20 mouse cellular contexts compared by ENCODE assay signal in the genomic region with DNA sequence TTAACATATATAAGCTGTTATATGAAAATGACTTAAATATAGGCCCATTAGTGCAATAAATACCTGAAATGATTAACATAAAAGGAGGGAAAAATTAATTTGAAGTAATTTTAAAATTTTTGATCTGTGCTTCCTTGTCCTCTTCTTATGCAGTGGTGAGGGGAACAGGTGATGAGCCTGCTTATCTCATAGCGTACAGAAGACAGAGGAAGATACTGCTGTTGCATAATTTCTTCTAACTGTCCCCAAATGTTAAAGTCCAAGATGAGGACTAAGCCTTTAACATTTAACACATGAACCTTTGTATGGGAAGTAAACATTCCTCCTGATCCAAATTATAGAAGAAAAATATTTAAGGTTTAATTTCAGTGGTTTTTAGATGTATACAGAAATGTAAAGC.
"Had no signal": no experiment of that assay in that cellular context is flagged by ENCODE, and none has a peak within 500 bp of the region (broad histone marks: within the 10 kb centered on the region; RNA-seq: fewer than 3 reads in every experiment).

No protein-coding gene starts in this region.

- H3K4me1 ChIP-seq: intestine, embryonic 15.5 days; kidney, embryonic 15.5 days; lung, embryonic 15.5 days; midbrain, embryonic 12.5 days; midbrain, embryonic 15.5 days; neural tube, embryonic 12.5 days; neural tube, embryonic 15.5 days had no signal

- H3K4me3 ChIP-seq: intestine, embryonic 15.5 days; kidney, embryonic 15.5 days; left cerebral cortex, adult 2 months; lung, embryonic 15.5 days; midbrain, embryonic 12.5 days; midbrain, embryonic 15.5 days; neural tube, embryonic 12.5 days; neural tube, embryonic 15.5 days had no signal

- ATAC-seq: intestine, embryonic 15.5 days; midbrain, embryonic 15.5 days had no signal

- H3K9me3 ChIP-seq: intestine, embryonic 15.5 days; kidney, embryonic 15.5 days; lung, embryonic 15.5 days; midbrain, embryonic 12.5 days; midbrain, embryonic 15.5 days; neural tube, embryonic 12.5 days; neural tube, embryonic 15.5 days had no signal

- H3K4me2 ChIP-seq: intestine, embryonic 15.5 days; kidney, embryonic 15.5 days; lung, embryonic 15.5 days; midbrain, embryonic 12.5 days; midbrain, embryonic 15.5 days; neural tube, embryonic 12.5 days; neural tube, embryonic 15.5 days had no signal

- DNase-seq: kidney, adult 11 months; kidney, adult 8-10 months; kidney, postnatal 10 days; kidney, postnatal 36 days; layer of hippocampus, postnatal 36 days; lung, adult 18-20 months; lung, postnatal 10 days; lung, postnatal 36 days; right cerebral cortex, adult 18-20 months; right cerebral cortex, postnatal 14 days; thymus, adult 18-20 months; thymus, postnatal 36 days had no signal

- H3K27ac ChIP-seq: intestine, embryonic 15.5 days; kidney, embryonic 15.5 days; left cerebral cortex, adult 2 months; lung, embryonic 15.5 days; midbrain, embryonic 12.5 days; midbrain, embryonic 15.5 days; neural tube, embryonic 12.5 days; neural tube, embryonic 15.5 days had no signal

- H3K36me3 ChIP-seq: intestine, embryonic 15.5 days; kidney, embryonic 15.5 days; lung, embryonic 15.5 days; midbrain, embryonic 15.5 days; neural tube, embryonic 15.5 days had no signal

- H3K27me3 ChIP-seq: intestine, embryonic 15.5 days; kidney, embryonic 15.5 days; lung, embryonic 15.5 days; midbrain, embryonic 12.5 days; midbrain, embryonic 15.5 days; neural tube, embryonic 12.5 days; neural tube, embryonic 15.5 days had no signal

- H3K9ac ChIP-seq: intestine, embryonic 15.5 days; kidney, embryonic 15.5 days; lung, embryonic 15.5 days; midbrain, embryonic 12.5 days; midbrain, embryonic 15.5 days; neural tube, embryonic 12.5 days; neural tube, embryonic 15.5 days had no signal
